Mouse (Mus musculus): ENCODE data around the gene Ccdc146. TPM values are rescaled to one million over a fixed set of nuclear protein-coding genes. Genes with fewer than 3 reads are reported as not detected.
A peak's percentile ranks its signal among the peaks of the same experiment; 100 is the strongest.

The Ccdc146 gene
- total RNA-seq, 2 experiments from 2014 or later: 3.5 to 4.1 TPM

- intact Hi-C loops (cut with DNase I): no loop called here
- DNase-seq: no peak
These were observed 152.8 kb downstream of the Ccdc146 start for GRCm38 (mm10) chr5:21271386-21272354.

GRCm38 (mm10) chr5:21270756-21271155 lies 153.7 kb downstream of the Ccdc146 start:
- no peak for DNase-seq
- intact Hi-C loops (cut with DNase I): no loop called here

- intact Hi-C loops (cut with DNase I): loop anchor here (5.0 kb wide), 1 partner anchor 58 kb away; no protein-coding TSS in a partner anchor
These were observed 155.0 kb downstream of the Ccdc146 start for GRCm38 (mm10) chr5:21269446-21269845.

GRCm38 (mm10) chr5:21267090-21267489 lies 157.4 kb downstream of the Ccdc146 start:
- DNase-seq: no peak

More at GRCm38 (mm10) chr5:21269446-21269845, 155.0 kb downstream of the Ccdc146 start:
- DNase-seq: peak in 1 of 2 experiments; percentile 27

GRCm38 (mm10) chr5:21265049-21265448 lies 159.4 kb downstream of the Ccdc146 start:
- intact Hi-C loops (cut with DNase I): loop anchor here (2.0 to 5.0 kb wide), 3 partner anchors 62 to 322 kb away; no protein-coding TSS in a partner anchor

More at GRCm38 (mm10) chr5:21267090-21267489, 157.4 kb downstream of the Ccdc146 start:
- intact Hi-C loops (cut with DNase I): loop anchor here (5.0 kb wide), 1 partner anchor 60 kb away; no protein-coding TSS in a partner anchor

GRCm38 (mm10) chr5:21264352-21265021 lies 160.0 kb downstream of the Ccdc146 start:
- intact Hi-C loops (cut with DNase I): loop anchor here (2.0 to 5.0 kb wide), 4 partner anchors 63 to 378 kb away; no protein-coding TSS in a partner anchor

More at GRCm38 (mm10) chr5:21265049-21265448, 159.4 kb downstream of the Ccdc146 start:
- peak; percentile 55 to 73 for DNase-seq

GRCm38 (mm10) chr5:21263202-21264055 lies 161.0 kb downstream of the Ccdc146 start:
- DNase-seq: no peak
- intact Hi-C loops (cut with DNase I): loop anchor here (2.0 to 5.0 kb wide), 3 partner anchors 157 to 379 kb away; no protein-coding TSS in a partner anchor

More at GRCm38 (mm10) chr5:21264352-21265021, 160.0 kb downstream of the Ccdc146 start:
- no peak for DNase-seq

GRCm38 (mm10) chr5:21261202-21261844 lies 163.2 kb downstream of the Ccdc146 start:
- DNase-seq: no peak
- intact Hi-C loops (cut with DNase I): loop anchor here (5.0 kb wide), 1 partner anchor 381 kb away; no protein-coding TSS in a partner anchor

- no peak for DNase-seq
- intact Hi-C loops (cut with DNase I): loop anchor here (5.0 kb wide), 1 partner anchor 382 kb away; no protein-coding TSS in a partner anchor
These were observed 163.7 kb downstream of the Ccdc146 start for GRCm38 (mm10) chr5:21260746-21261145.

- DNase-seq: no peak
- intact Hi-C loops (cut with DNase I): no loop called here
These were observed 166.7 kb downstream of the Ccdc146 start for GRCm38 (mm10) chr5:21257806-21258205.

GRCm38 (mm10) chr5:21257126-21257525 lies 167.4 kb downstream of the Ccdc146 start:
- intact Hi-C loops (cut with DNase I): no loop called here
- DNase-seq: no peak

- DNase-seq: no peak
- intact Hi-C loops (cut with DNase I): no loop called here
These were observed 168.8 kb downstream of the Ccdc146 start for GRCm38 (mm10) chr5:21255551-21256132.

- intact Hi-C loops (cut with DNase I): no loop called here
- DNase-seq: no peak
These were observed 169.5 kb downstream of the Ccdc146 start for GRCm38 (mm10) chr5:21254731-21255525.

GRCm38 (mm10) chr5:21248834-21249233 lies 175.6 kb downstream of the Ccdc146 start:
- no peak for DNase-seq
- intact Hi-C loops (cut with DNase I): no loop called here

GRCm38 (mm10) chr5:21247916-21248315 lies 176.6 kb downstream of the Ccdc146 start:
- intact Hi-C loops (cut with DNase I): no loop called here
- DNase-seq: no peak

GRCm38 (mm10) chr5:21246794-21247193 lies 177.7 kb downstream of the Ccdc146 start:
- no peak for DNase-seq
- intact Hi-C loops (cut with DNase I): no loop called here

- intact Hi-C loops (cut with DNase I): no loop called here
- DNase-seq: no peak
These were observed 179.2 kb downstream of the Ccdc146 start for GRCm38 (mm10) chr5:21245241-21245640.

GRCm38 (mm10) chr5:21244575-21244974 lies 179.9 kb downstream of the Ccdc146 start:
- intact Hi-C loops (cut with DNase I): no loop called here
- DNase-seq: no peak

All from gastrocnemius, postnatal 36 days (tissue).